Mouse (Mus musculus): ENCODE measurements at regions not wholly inside any gene's neighbourhood (a gene's known extent, or its start where the extent isn't known, plus 50 kb on each side); places are given as distances from the start of the nearest gene placed in this dataset.

DNA sequence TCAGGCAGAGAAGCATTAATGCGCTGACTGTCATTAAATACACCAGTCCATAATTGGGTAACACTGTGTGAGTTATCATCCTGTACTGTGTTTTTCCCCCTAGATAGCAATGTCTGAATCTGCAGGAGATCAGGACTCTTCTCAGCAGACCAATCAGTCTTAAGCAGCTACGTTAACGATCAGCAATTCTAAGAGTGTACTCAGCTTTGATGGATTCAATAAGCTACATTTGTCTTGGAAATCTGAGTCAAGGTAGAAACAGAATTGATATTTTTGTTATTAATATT, 442.8 kb upstream of the Nr2f1 start:
- peak; percentile 39; the same call in 1 of the 2 replicates for ATAC-seq (ENCODE audit: low FRiP score, low read depth)
- H3K9ac ChIP-seq (replicated peaks), result no peak overlapping the region
- H3K4me2 ChIP-seq (replicated peaks), result no peak overlapping the region
- no peaks in the 10 kb centered on the region for H3K36me3 ChIP-seq
- WGBS, result 50% methylated on average over 3 of the region's 3 CpGs
- H3K9me3 ChIP-seq, result no peaks in the 10 kb centered on the region
- peaks cover 17% of the 10 kb centered on the region for H3K4me1 ChIP-seq
- H3K27ac ChIP-seq (replicated peaks), result peak overlapping the region; percentile 52; the same call in 1 of the 2 replicates
- H3K4me3 ChIP-seq, result no peak overlapping the region
- H3K27me3 ChIP-seq, result no peaks in the 10 kb centered on the region

DNA sequence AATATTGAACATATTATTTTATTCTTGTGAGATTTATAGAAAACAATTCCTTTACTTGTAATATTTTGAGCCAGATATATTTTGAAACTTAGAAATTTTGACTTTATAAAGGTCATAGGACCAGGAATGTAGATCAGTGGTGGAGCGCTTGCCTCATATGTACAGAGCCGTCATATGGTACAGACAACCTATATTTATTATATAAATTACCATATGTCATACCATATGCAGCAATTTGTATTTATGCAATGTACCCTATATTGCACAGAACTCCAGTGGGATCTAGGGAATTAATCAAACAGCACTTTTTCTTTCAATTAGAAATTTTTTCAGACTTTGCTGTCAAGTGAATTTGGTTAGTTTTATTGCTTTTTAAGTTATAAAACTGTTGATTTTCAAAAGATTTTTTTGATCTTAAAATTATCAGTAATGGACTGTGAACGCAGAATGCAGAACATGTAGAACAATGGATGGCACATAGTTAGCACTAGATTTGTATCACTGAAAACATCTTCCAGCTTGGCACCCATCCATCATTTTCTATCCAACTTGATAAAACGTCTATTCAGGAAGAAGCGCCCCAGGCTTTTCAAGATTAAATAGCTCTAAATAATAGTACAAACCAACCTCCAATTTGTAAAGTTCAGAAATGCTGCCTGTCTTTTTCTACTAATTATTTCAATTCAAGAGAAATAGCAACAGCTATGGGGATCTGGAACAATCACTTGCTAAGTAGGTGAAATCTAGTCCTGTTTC, 442.3 kb upstream of the Nr2f1 start:
- ATAC-seq (ENCODE audit: low FRiP score, low read depth), result no peak
- Histone ChIP-seq H3K4me3 (no peak overlapping the region), H3K4me2 (replicated peaks) (no peak overlapping the region), H3K9ac (replicated peaks) (no peak overlapping the region), H3K4me1 (peaks cover 17% of the 10 kb centered on the region), H3K27ac (replicated peaks) (peak overlapping the region; percentile 52; the same call in 1 of the 2 replicates), H3K36me3 (no peaks in the 10 kb centered on the region), H3K27me3 (no peaks in the 10 kb centered on the region), H3K9me3 (no peaks in the 10 kb centered on the region)
- 68% methylated on average over 5 of the region's 5 CpGs for WGBS

- Histone ChIP-seq H3K27me3 (no peaks in the 10 kb centered on the region), H3K4me2 (replicated peaks) (no peak overlapping the region), H3K9me3 (no peaks in the 10 kb centered on the region), H3K4me3 (no peak overlapping the region), H3K9ac (replicated peaks) (no peak overlapping the region), H3K4me1 (peaks cover 17% of the 10 kb centered on the region), H3K36me3 (no peaks in the 10 kb centered on the region), H3K27ac (replicated peaks) (no peak overlapping the region)
- 71% methylated on average over 1 of the region's 1 CpGs for WGBS
- ATAC-seq (ENCODE audit: low FRiP score, low read depth), result no peak
These were observed 440.8 kb upstream of the Nr2f1 start for GRCm38 (mm10) chr13:78640340-78640739.

DNA sequence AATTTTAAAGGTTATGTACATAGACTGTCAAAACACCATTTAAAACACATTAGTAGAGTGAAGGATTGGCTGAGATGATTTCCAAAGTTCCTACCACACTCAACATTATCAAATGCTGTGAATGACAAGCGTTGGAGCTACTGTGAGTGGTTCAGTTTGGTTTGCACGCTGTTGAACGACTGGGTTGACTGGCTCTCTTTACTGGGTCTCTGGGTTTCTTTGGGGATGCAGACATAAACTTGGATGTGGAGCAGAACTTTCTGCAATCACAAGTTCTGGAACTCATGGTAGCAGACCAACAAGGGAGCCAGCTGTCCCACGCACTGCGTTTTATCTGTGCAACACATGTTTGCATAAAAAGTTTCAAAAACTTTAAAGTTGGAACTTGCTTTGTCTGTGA, 438.9 kb upstream of the Nr2f1 start:
- peaks cover 12% of the 10 kb centered on the region for H3K4me1 ChIP-seq
- no peaks in the 10 kb centered on the region for H3K36me3 ChIP-seq
- H3K4me3 ChIP-seq, result no peak overlapping the region
- WGBS, result 91% methylated on average over 5 of the region's 5 CpGs
- no peak overlapping the region for H3K4me2 ChIP-seq (replicated peaks)
- ATAC-seq (ENCODE audit: low FRiP score, low read depth), result no peak
- no peaks in the 10 kb centered on the region for H3K27me3 ChIP-seq
- no peak overlapping the region for H3K27ac ChIP-seq (replicated peaks)
- no peak overlapping the region for H3K9ac ChIP-seq (replicated peaks)
- no peaks in the 10 kb centered on the region for H3K9me3 ChIP-seq

DNA sequence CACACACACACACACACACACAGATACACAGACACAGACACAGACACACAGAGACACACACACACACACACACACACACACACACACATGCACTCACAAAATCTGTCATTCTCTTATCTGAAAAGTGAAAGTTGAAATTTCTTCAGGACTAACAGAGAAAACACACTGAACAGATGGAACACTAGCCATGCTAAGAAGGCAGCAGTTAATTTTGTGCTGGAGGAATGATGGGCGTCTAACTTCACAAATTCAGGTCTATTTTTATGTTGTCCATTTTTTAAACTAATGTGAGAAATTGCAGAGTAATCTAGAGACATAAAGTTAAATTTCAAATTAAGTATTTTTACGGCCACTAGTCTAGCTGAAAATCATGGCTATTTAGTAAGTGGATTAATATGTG, 432.1 kb upstream of the Nr2f1 start:
- no peak overlapping the region for H3K4me3 ChIP-seq
- H3K4me1 ChIP-seq, result peaks cover 3% of the 10 kb centered on the region; the same call in 1 of the 2 replicates
- no peaks in the 10 kb centered on the region for H3K9me3 ChIP-seq
- H3K4me2 ChIP-seq (replicated peaks), result no peak overlapping the region
- no peak for ATAC-seq (ENCODE audit: low FRiP score, low read depth)
- no peaks in the 10 kb centered on the region for H3K27me3 ChIP-seq
- H3K27ac ChIP-seq (replicated peaks), result no peak overlapping the region
- WGBS, result 97% methylated on average over 2 of the region's 2 CpGs
- H3K9ac ChIP-seq (replicated peaks), result no peak overlapping the region
- no peaks in the 10 kb centered on the region for H3K36me3 ChIP-seq

DNA sequence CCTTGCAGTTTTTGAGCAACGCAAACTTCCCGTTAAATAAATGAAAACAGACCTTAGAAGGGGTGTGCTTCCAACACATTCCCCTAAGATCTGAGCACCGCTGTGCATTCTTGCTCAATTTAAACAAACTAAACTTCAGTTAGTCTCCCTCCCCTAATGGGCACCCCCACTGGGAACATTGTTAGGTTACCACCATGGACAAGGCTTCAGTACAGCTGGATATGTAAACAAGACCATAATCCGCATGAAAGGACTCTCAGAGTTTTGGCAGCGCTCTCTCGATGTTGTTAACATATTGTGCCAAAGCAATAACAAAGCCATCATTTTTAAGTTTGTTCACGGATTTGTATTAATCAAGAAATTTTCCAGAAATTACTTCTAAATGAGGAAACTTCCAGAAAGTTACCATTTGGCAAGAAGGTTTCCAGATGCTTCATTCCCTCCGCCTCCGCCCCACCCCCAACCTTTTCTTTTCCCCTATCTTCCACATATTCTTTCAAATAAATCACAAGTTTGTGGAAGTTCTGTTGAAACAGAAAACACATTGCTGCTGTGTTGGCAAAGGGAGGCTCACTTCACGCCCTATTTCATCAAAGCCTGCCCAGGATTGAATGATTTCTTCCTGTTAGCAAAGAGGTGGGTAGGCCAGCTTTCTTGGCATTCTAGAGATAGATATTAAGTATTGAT, 429.6 kb upstream of the Nr2f1 start:
- H3K9me3 ChIP-seq, result no peaks in the 10 kb centered on the region
- H3K4me3 ChIP-seq, result no peak overlapping the region
- H3K4me2 ChIP-seq (replicated peaks), result no peak overlapping the region
- 27% methylated on average over 10 of the region's 10 CpGs for WGBS
- peak; percentile 52; the same call in 1 of the 2 replicates for ATAC-seq (ENCODE audit: low FRiP score, low read depth)
- H3K27me3 ChIP-seq, result no peaks in the 10 kb centered on the region
- H3K9ac ChIP-seq (replicated peaks), result no peak overlapping the region
- H3K36me3 ChIP-seq, result no peaks in the 10 kb centered on the region
- H3K27ac ChIP-seq (replicated peaks), result no peak overlapping the region
- peaks cover 3% of the 10 kb centered on the region; the same call in 1 of the 2 replicates for H3K4me1 ChIP-seq

GRCm38 (mm10) chr13:78623652-78624051, 424.1 kb upstream of the Nr2f1 start:
- Histone ChIP-seq H3K4me3 (no peak overlapping the region), H3K9me3 (no peaks in the 10 kb centered on the region), H3K27me3 (no peaks in the 10 kb centered on the region), H3K9ac (replicated peaks) (no peak overlapping the region), H3K36me3 (no peaks in the 10 kb centered on the region), H3K27ac (replicated peaks) (no peak overlapping the region), H3K4me1 (no peaks in the 10 kb centered on the region), H3K4me2 (replicated peaks) (no peak overlapping the region)
- WGBS, result 87% methylated on average over 2 of the region's 2 CpGs
- no peak for ATAC-seq (ENCODE audit: low FRiP score, low read depth)

- H3K4me2 ChIP-seq (replicated peaks), result no peak overlapping the region
- no peaks in the 10 kb centered on the region for H3K36me3 ChIP-seq
- H3K4me3 ChIP-seq, result no peak overlapping the region
- WGBS, result 93% methylated on average over 1 of the region's 1 CpGs
- H3K4me1 ChIP-seq, result 0 out of 2 replicates have a peak, but pooled peaks cover 8% of the 10 kb centered on the region
- H3K27me3 ChIP-seq, result no peaks in the 10 kb centered on the region
- no peaks in the 10 kb centered on the region for H3K9me3 ChIP-seq
- no peak for ATAC-seq (ENCODE audit: low FRiP score, low read depth)
- no peak overlapping the region for H3K9ac ChIP-seq (replicated peaks)
- no peak overlapping the region for H3K27ac ChIP-seq (replicated peaks)
These were observed 403.3 kb upstream of the Nr2f1 start for GRCm38 (mm10) chr13:78602861-78603211.

DNA sequence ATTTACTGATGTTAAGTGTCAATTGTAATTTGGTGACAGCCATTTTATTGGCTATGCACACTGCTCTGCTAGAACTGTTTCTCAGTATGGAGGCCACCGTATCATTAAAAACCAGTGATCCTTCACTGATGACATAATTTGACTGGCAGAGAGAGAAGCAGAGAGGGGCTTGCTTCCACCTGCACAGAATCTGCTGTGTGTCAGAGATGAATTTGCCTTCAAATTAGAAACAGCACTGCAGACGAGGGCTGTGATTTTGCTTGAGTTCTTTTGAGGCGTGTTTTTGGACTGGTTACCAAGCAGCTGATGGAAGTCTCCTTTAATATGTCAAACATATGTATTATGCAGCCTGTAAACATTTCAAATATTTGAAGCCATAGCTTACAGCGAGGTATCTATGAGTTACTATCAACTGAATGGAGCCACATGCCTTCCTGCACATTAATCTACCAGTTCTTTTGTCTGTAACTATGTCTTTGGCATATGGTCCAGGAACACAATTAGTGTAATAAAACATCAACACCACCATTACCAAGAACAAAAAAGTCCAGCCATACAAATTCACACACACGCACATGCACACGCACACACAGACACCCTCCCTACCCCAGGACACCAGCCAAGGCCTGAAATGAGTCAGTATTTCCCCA, 402.8 kb upstream of the Nr2f1 start:
- no peaks in the 10 kb centered on the region for H3K27me3 ChIP-seq
- H3K4me2 ChIP-seq (replicated peaks), result no peak overlapping the region
- WGBS, result 63% methylated on average over 6 of the region's 6 CpGs
- 0 out of 2 replicates have a peak, but pooled peaks cover 8% of the 10 kb centered on the region for H3K4me1 ChIP-seq
- peak; percentile 65 for ATAC-seq (ENCODE audit: low FRiP score, low read depth)
- H3K36me3 ChIP-seq, result no peaks in the 10 kb centered on the region
- H3K4me3 ChIP-seq, result no peak overlapping the region
- H3K9me3 ChIP-seq, result no peaks in the 10 kb centered on the region
- H3K27ac ChIP-seq (replicated peaks), result no peak overlapping the region
- no peak overlapping the region for H3K9ac ChIP-seq (replicated peaks)

DNA sequence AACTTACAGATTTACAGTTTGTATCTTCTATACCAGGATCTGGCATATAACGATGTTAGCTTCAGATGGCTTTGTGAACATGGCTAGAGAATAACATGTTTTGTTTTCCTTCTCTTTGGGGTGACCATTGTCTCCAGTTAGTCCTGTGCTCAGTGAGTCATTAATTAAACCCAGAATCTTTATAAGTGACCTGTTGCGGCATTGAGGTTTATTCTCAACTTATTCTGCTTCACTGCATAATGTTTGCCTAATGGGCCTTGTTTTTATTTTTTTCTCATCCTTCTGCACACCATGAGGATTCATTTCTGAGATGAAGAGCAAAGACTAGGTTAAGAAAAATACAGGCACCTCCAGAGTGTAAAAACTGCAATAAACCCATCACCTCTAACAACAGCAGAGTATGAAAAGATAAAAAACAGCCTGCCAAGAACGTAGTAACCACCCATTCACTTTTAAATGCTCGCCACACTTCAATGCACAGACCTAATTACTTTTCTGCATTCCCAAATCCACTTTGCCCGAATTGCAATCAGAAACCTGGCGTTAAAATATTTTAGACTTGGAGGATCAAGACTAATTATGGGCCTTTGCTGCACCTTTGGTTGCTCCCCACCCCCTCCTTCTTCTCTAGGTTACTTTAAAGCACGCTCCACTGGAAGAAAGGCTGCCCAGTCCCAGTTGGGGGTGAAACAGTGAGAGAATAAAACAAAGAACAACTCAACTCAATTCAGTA, 381.5 kb upstream of the Nr2f1 start:
- no peak overlapping the region for H3K9ac ChIP-seq (replicated peaks)
- ATAC-seq (ENCODE audit: low FRiP score, low read depth), result peak; percentile 71
- no peaks in the 10 kb centered on the region for H3K36me3 ChIP-seq
- no peak overlapping the region for H3K4me3 ChIP-seq
- no peaks in the 10 kb centered on the region for H3K9me3 ChIP-seq
- no peak overlapping the region for H3K4me2 ChIP-seq (replicated peaks)
- H3K4me1 ChIP-seq, result peaks cover 24% of the 10 kb centered on the region
- 12% methylated on average over 7 of the region's 7 CpGs for WGBS
- H3K27ac ChIP-seq (replicated peaks), result peak overlapping the region; percentile 49
- no peaks in the 10 kb centered on the region for H3K27me3 ChIP-seq

GRCm38 (mm10) chr13:78577497-78577896, 377.9 kb upstream of the Nr2f1 start:
- no peaks in the 10 kb centered on the region for H3K9me3 ChIP-seq
- no peak for ATAC-seq (ENCODE audit: low FRiP score, low read depth)
- H3K4me2 ChIP-seq (replicated peaks), result no peak overlapping the region
- H3K27me3 ChIP-seq, result peaks cover 3% of the 10 kb centered on the region; the same call in 1 of the 2 replicates
- H3K27ac ChIP-seq (replicated peaks), result no peak overlapping the region
- no peak overlapping the region for H3K9ac ChIP-seq (replicated peaks)
- WGBS, result 88% methylated on average over 1 of the region's 1 CpGs
- H3K4me1 ChIP-seq, result peaks cover 22% of the 10 kb centered on the region
- H3K36me3 ChIP-seq, result no peaks in the 10 kb centered on the region
- no peak overlapping the region for H3K4me3 ChIP-seq

All from midbrain, embryonic 12.5 days (tissue).